Mouse (Mus musculus) adipocyte (in vitro differentiated cells): Measurements from ENCODE around the gene Cpt1a.

Experiments used
- DNase-seq: peaks from one replicate; pipeline ENCODE4 v3.0.0-alpha.2; 2016; ENCODE audit warnings: low spot score

Gene Cpt1a

GRCm38 (mm10) chr19:3428057-3428830 lies 106.1 kb downstream of the Cpt1a start:
- DNase-seq, result no peak

- peak; percentile 40 for DNase-seq
Observed at GRCm38 (mm10) chr19:3429156-3429816, 107.2 kb downstream of the Cpt1a start.

- no peak for DNase-seq
Observed at GRCm38 (mm10) chr19:3431066-3431465, 108.9 kb downstream of the Cpt1a start.

- no peak for DNase-seq
Observed at GRCm38 (mm10) chr19:3431969-3432368, 109.8 kb downstream of the Cpt1a start.

GRCm38 (mm10) chr19:3434124-3434523 lies 112.0 kb downstream of the Cpt1a start:
- DNase-seq, result no peak

- DNase-seq, result no peak
Observed at GRCm38 (mm10) chr19:3434641-3435040, 112.5 kb downstream of the Cpt1a start.
